Mouse (Mus musculus) left cerebral cortex, adult 11 months (tissue): ENCODE results near the gene Hoxa4.

ENCODE experiments used
- DNase-seq: peaks from one replicate; pipeline ENCODE4 v3.0.0; 2022; ENCODE audit warnings: low spot score

Hoxa4 gene

GRCm38 (mm10) chr6:52150401-52150966 is 41.1 kb downstream of the Hoxa4 start:
- DNase-seq: no peak
